Mouse (Mus musculus) ovary, adult 18-20 months (tissue): ENCODE data around the gene Osbpl11.
"Not testable (repeated sequence)": the region's sequence is repeated elsewhere in the genome, so short reads cannot be mapped to it uniquely, and the experiment has no call there.

Source experiments
- DNase-seq: peaks from one replicate; pipeline ENCODE4 v3.0.0; 2022; ENCODE audit warnings: low spot score, mixed read lengths

The Osbpl11 gene

GRCm38 (mm10) chr16:33178278-33179074 lies 6.4 kb upstream of the Osbpl11 start:
- peak; percentile 44 for DNase-seq

GRCm38 (mm10) chr16:33179222-33179621 lies 5.6 kb upstream of the Osbpl11 start:
- DNase-seq: not testable (repeated sequence)

GRCm38 (mm10) chr16:33179911-33180310 lies 5.0 kb upstream of the Osbpl11 start:
- no peak for DNase-seq

GRCm38 (mm10) chr16:33180793-33181192 lies 4.1 kb upstream of the Osbpl11 start:
- no peak for DNase-seq

GRCm38 (mm10) chr16:33185261-33186046 lies 583 bp downstream of the Osbpl11 start:
- no peak for DNase-seq

- no peak for DNase-seq
These were observed 1.3 kb downstream of the Osbpl11 start for GRCm38 (mm10) chr16:33186134-33186533.

GRCm38 (mm10) chr16:33188076-33188475 lies 3.2 kb downstream of the Osbpl11 start:
- DNase-seq: no peak

- DNase-seq: peak; percentile 57
These were observed 6.8 kb downstream of the Osbpl11 start for GRCm38 (mm10) chr16:33191671-33192091.

- no peak for DNase-seq
These were observed 7.4 kb downstream of the Osbpl11 start for GRCm38 (mm10) chr16:33192280-33192679.

GRCm38 (mm10) chr16:33193649-33194048 lies 8.8 kb downstream of the Osbpl11 start:
- DNase-seq: no peak

GRCm38 (mm10) chr16:33195686-33196313 lies 10.9 kb downstream of the Osbpl11 start:
- DNase-seq: no peak

- no peak for DNase-seq
These were observed 11.7 kb downstream of the Osbpl11 start for GRCm38 (mm10) chr16:33196578-33196977.

GRCm38 (mm10) chr16:33200589-33200988 lies 15.7 kb downstream of the Osbpl11 start:
- DNase-seq: no peak

- no peak for DNase-seq
These were observed 25.9 kb downstream of the Osbpl11 start for GRCm38 (mm10) chr16:33210812-33211211.

GRCm38 (mm10) chr16:33216313-33217003 lies 31.6 kb downstream of the Osbpl11 start:
- DNase-seq: no peak

GRCm38 (mm10) chr16:33217553-33218085 lies 32.7 kb downstream of the Osbpl11 start:
- not testable (repeated sequence) for DNase-seq

GRCm38 (mm10) chr16:33222482-33222881 lies 37.6 kb downstream of the Osbpl11 start:
- DNase-seq: no peak

- no peak for DNase-seq
These were observed 39.5 kb downstream of the Osbpl11 start for GRCm38 (mm10) chr16:33224381-33224780.

- no peak for DNase-seq
These were observed 49.3 kb downstream of the Osbpl11 start for GRCm38 (mm10) chr16:33234128-33234527.

GRCm38 (mm10) chr16:33236151-33236550 lies 51.3 kb downstream of the Osbpl11 start:
- no peak for DNase-seq

GRCm38 (mm10) chr16:33239305-33239704 lies 54.4 kb downstream of the Osbpl11 start:
- DNase-seq: no peak

GRCm38 (mm10) chr16:33242046-33242445 lies 57.2 kb downstream of the Osbpl11 start:
- peak; percentile 63 for DNase-seq
